Mouse (Mus musculus): ENCODE data around the gene Edar. TPM values are rescaled to one million over a fixed set of nuclear protein-coding genes. Genes with fewer than 3 reads are reported as not detected.

Edar gene
- total RNA-seq, 2 experiments from 2014 or later, result 0.11 TPM; not detected in 1

GRCm38 (mm10) chr10:58672557-58673277 lies 2.7 kb downstream of the Edar start:
- intact Hi-C loops (cut with DNase I), result no loop called here
- no peak for DNase-seq
- TF ChIP-seq CTCF (IDR thresholded peaks at IDR 0.05), result no peak
- no peak overlapping the region for H3K4me3 ChIP-seq
- no peak overlapping the region for H3K27ac ChIP-seq

DNA sequence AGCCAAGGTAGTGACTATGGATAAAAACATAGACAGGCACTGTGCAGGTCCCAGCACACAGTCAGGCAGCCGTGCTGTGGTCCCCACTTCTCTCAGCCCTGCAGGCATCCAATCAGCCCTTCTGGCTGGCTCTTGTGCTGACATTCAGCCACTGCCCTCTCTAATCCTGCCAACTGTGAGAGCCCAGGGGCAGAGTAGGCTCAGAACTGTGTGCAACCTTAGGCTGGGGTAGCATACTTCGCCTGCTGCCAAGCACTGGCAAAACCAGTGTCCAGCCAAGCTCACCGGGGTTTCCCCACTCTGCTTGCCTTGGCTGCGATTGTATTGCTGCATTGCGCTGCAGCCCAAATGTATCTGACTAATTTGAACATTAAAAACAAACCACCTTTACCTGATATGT lies 11.6 kb downstream of the Edar start:
- Histone ChIP-seq H3K27ac (peak overlapping the region; percentile 49; the same call in 1 of the 2 replicates), H3K4me3 (no peak overlapping the region)
- no peak for TF ChIP-seq CTCF (IDR thresholded peaks at IDR 0.05)
- intact Hi-C loops (cut with DNase I), result no loop called here
- peak; percentile 68 for DNase-seq

- no peak overlapping the region for H3K4me3 ChIP-seq
- DNase-seq, result peak; percentile 80
- H3K27ac ChIP-seq, result peak overlapping the region; percentile 49; the same call in 1 of the 2 replicates
- intact Hi-C loops (cut with DNase I), result no loop called here
- TF ChIP-seq CTCF (IDR thresholded peaks at IDR 0.05), result no peak
Observed at GRCm38 (mm10) chr10:58663417-58663816, 12.0 kb downstream of the Edar start.

DNA sequence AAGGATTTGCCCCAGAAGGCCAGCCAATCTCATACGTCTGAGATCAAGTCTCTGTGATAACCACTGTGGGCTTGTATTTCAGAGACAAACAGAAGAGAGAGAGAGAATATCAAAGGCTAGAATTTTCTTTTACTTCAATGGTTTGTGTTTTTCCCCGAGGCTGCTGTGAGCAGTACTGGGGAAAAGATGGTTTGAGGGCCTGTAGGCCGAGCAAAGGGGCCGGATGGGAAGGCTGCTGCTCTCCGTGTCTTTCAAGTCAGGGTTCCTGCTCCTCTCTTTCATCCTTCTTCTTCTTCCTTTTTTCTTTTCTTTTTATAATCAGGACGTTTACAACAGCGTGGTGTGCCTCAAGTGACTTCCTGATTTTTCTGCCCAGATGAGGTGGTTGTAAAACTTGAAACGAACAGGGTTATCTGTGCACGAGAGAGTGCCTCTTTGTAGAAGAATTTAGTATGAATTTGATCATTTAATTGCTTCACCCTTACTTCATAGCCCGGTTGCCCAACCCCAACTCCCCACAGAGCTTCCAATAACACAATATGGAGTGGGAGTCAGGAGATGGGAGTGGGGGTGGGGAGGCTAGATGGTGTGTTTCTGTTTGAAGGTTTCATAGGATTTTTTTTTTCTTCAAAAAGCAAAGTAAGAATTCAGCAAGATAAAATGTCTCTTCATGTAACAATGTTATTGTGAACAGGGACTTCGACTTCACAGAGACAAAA lies 16.0 kb downstream of the Edar start:
- intact Hi-C loops (cut with DNase I), result no loop called here
- no peak overlapping the region for H3K27ac ChIP-seq
- no peak for DNase-seq
- H3K4me3 ChIP-seq, result no peak overlapping the region
- TF ChIP-seq CTCF (IDR thresholded peaks at IDR 0.05), result no peak

- Histone ChIP-seq H3K27ac (no peak overlapping the region), H3K4me3 (no peak overlapping the region)
- DNase-seq, result no peak
- TF ChIP-seq CTCF (IDR thresholded peaks at IDR 0.05), result no peak
- intact Hi-C loops (cut with DNase I), result no loop called here
Observed at GRCm38 (mm10) chr10:58657731-58658130, 17.7 kb downstream of the Edar start.

- TF ChIP-seq CTCF (IDR thresholded peaks at IDR 0.05), result no peak
- no peak for DNase-seq
- no peak overlapping the region for H3K27ac ChIP-seq
- H3K4me3 ChIP-seq, result no peak overlapping the region
- intact Hi-C loops (cut with DNase I), result no loop called here
Observed at GRCm38 (mm10) chr10:58653679-58654078, 21.8 kb downstream of the Edar start.

DNA sequence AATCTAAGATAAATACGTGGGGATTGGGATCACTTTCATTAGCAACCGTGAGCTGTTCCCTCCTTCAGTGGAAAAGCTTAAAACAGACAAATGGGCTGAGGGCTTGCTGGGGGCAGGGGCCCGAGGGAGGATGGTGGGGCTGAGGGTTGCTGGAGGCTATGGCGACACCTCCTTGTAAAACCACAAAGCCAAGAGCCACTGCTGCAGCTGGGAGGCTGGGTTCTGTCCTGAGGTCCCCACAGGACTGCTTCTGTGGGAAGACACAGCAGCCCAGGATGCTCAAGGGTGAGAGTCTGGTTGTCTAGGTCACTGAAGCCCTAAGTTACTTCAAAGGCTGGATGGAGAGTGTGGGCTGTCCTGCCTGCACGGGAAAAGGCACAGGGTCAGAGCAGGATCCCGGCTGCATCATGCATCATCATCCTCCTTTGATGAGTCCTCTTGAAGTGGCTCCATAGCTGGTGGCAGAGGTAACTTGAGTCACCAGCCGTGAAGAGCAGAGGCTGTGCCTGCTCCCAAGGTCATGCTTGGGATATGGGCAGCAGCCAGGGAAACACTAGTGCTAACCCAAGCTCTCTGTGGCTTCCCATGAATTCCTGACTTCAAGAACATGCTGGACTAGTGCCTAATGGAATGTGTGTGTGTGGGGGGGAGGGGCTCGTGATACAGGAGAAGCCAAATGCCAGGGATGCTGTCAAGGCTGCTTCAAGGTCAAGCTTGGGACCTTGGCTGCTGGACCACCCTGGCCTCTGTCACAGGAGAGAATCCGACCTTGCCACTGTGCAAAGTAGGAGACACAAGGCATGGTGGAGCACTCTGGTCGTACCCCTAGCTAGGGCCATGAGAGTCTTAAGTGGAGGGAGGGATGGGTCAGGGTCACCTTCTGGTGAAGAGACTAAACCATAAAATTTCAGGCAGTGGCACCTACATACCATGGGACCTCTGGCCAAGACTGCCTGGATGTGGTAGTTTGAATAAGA lies 22.7 kb downstream of the Edar start:
- intact Hi-C loops (cut with DNase I), result no loop called here
- H3K27ac ChIP-seq, result no peak overlapping the region
- H3K4me3 ChIP-seq, result no peak overlapping the region
- no peak for DNase-seq
- TF ChIP-seq CTCF (IDR thresholded peaks at IDR 0.05), result no peak

GRCm38 (mm10) chr10:58652045-58652417 lies 23.4 kb downstream of the Edar start:
- intact Hi-C loops (cut with DNase I), result no loop called here
- Histone ChIP-seq H3K4me3 (no peak overlapping the region), H3K27ac (no peak overlapping the region)
- DNase-seq, result no peak
- TF ChIP-seq CTCF (IDR thresholded peaks at IDR 0.05), result no peak

DNA sequence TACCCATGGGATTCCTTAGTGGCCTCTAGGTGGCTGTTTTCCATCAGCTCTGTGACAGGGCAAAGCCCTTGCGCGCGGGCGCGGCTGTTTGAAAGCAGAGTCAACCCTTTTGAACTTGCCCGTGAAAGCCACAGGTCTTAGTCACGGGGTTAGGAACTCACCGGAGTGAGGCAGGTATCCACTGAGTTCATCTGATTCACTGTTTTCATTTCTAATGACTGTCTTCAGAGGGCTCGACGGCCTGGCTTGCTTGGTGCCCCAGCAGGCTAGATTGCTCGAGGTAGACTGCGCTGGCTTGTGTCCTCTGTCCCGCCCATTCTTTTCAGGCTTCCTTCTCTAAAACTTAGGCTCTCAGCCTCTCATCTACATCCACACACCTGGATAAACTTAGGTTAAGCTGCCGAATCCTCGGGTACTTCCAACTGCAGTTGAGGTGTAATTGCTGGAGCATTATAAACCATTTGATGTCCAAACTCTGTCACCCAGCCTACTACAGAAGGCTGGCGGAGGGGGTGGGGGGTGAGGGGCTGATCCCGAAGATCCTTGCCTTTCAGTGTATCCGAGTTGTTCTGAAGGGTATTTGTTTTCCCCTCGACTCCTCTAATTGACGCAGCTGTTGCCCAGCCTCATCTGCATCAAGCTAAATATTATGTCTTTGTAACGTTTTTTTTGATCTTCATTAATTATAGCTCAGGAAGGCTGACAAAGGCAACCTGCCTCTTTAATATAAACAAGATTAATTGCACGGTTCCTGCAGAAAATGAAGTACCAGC lies 24.0 kb downstream of the Edar start:
- intact Hi-C loops (cut with DNase I), result no loop called here
- Histone ChIP-seq H3K27ac (no peak overlapping the region), H3K4me3 (no peak overlapping the region)
- DNase-seq, result no peak
- TF ChIP-seq CTCF (IDR thresholded peaks at IDR 0.05), result no peak

- TF ChIP-seq CTCF (IDR thresholded peaks at IDR 0.05), result no peak
- H3K4me3 ChIP-seq, result no peak overlapping the region
- no peak overlapping the region for H3K27ac ChIP-seq
- no peak for DNase-seq
- intact Hi-C loops (cut with DNase I), result no loop called here
Observed at GRCm38 (mm10) chr10:58648787-58649186, 26.7 kb downstream of the Edar start.

DNA sequence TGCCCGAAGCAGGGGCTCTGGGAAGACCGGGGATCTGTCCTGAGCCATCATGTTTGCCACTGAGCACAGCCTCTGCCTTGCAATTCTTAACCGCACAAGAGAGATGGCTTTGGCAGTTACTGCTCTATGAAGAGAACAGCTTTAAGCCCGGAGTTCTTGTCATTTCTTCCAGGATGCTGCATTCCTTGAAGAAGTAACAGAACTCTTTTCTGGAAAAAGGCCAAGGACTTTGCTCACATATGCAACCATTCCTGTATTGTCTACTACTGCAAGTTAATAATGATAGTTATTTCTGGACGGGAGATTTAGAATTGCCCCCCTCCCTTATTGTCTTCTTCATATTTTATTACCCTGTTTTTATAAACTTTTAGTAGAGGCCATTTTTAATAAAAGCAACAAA lies 30.8 kb downstream of the Edar start:
- TF ChIP-seq CTCF (IDR thresholded peaks at IDR 0.05), result no peak
- intact Hi-C loops (cut with DNase I), result no loop called here
- Histone ChIP-seq H3K4me3 (no peak overlapping the region), H3K27ac (no peak overlapping the region)
- no peak for DNase-seq

- no peak overlapping the region for H3K4me3 ChIP-seq
- DNase-seq, result no peak
- no peak for TF ChIP-seq CTCF (IDR thresholded peaks at IDR 0.05)
- no peak overlapping the region for H3K27ac ChIP-seq
- intact Hi-C loops (cut with DNase I), result no loop called here
Observed at GRCm38 (mm10) chr10:58644194-58644593, 31.3 kb downstream of the Edar start.
